Mouse (Mus musculus) kidney, postnatal 14 days (tissue): Measurements from ENCODE around the gene Osgin1.

Source experiments
- DNase-seq: peaks from one replicate; pipeline ENCODE4 v3.0.0; 2022; ENCODE audit warnings: mixed read lengths

Gene Osgin1

GRCm38 (mm10) chr8:119446211-119446989 is 12.5 kb downstream of the Osgin1 start, which contains the start of gene Necab2:
Gene Necab2, plus strand, starts transcription at chr8:119446719.
- DNase-seq: peak; percentile 88

DNA sequence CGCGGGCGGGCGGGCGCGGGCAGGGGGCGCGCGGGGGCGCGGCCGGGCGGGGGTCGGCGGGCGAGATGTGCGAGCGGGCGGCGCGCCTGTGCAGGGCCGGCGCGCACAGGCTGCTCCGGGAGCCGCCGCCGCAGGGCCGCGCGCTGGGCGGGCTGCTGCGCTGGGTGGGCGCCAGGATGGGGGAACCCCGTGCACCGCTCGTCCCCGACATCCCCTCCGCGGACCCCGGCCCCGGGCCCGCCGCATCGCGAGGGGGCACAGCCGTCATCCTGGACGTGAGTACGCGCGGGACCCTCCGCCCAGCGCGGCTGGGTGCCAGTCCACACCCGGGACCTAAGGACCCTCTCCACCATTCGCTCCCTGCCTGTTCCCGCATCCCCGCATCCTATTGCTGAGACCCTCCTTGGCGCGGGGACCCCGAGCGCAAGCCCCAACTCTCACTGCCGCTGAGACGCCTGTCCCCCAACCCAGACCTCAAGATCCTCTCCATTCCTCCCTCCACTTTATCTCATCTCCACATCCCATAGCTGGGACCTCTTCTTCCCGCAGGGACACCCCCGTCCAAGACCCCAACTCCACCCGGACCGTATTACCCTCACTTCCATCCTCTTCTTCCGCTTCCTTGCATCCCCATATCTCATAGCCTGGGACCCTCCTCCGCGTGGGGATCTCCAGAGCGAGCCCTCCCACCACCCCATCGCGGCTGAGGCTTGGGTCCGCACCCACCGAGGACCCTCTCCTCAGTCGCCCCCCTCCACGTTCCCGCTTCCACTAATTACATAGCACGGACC is 13.3 kb downstream of the Osgin1 start:
- no peak for DNase-seq

DNA sequence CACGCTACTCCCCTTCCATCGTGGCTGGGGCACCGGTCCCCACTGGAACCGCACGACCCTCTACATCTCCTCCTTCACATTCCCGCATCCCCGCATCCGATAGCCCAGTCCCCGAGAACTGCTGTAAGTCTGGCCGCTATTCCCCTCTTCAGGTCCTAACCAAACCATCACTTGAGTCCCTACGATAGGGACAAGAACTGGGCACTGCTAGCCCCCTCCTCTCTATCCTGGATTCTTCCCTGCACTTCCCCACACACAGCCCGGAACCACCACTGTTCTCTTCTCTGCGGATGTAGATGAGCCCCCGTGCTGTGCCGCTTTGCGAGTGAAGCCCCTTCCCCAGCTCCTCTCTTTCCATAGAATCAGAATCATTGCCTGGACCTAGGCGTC is 13.9 kb downstream of the Osgin1 start:
- no peak for DNase-seq

DNA sequence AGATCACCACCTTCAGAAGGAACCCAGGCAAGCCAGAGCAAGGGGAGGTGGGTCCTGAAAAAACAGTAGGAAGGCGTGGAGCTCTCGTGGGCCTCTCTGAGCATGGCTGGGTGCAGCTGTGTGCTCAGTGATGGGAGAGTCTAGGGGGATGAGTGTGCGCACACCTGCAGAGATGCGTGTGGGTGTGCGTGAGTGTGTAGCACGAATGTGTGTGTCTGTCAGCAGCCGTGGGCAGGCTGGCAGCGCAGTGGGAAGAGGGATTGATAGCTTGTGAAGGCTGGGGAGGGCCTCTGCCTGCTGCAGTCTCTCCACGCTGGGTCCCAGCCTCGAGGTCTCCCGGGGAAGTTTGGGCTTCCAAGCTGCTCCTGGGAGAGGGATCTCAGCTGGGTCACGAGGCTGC is 15.7 kb downstream of the Osgin1 start:
- no peak for DNase-seq

GRCm38 (mm10) chr8:119451131-119451530 is 17.2 kb downstream of the Osgin1 start:
- DNase-seq: no peak

DNA sequence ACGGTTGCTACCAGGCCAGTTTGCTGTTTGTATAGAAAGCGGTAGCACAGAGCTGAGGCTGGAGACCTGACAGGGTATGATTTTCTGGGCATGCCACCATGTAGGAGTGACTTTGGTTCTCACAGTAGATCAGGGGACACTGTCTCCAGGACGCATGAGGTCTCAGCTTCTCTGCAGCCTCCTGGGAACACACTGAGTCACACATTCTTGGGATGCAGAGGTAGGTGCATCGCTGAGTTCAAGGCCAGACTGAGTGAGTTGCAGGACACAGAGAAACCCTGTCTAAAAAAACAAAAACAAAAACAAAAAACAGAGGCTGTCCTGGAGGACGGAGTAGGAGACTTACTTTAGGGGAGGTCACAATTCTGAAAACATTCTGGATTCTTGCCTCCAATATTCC is 19.0 kb downstream of the Osgin1 start:
- no peak for DNase-seq

- DNase-seq: no peak
These were observed 22.1 kb downstream of the Osgin1 start for GRCm38 (mm10) chr8:119456045-119456444.

DNA sequence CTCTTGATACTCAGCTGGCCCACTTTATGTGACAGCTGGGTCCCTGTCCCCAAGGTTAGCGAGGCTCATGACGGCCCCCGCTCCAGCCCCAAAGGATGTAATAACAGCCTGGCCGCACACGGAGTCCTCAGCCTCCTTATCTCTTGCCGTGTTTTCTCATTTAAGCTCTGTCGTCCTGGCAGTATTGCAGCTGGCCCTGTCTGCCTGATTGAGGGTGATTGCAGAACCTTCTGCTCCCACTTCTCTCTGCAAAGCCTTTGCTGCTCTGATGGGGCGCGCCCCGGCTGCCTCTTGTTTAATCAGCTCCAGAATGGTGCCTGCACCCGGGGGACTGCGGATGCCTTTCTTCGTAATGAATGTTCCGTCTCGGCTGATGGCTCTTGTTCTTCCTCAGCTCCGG is 25.8 kb downstream of the Osgin1 start:
- DNase-seq: no peak

DNA sequence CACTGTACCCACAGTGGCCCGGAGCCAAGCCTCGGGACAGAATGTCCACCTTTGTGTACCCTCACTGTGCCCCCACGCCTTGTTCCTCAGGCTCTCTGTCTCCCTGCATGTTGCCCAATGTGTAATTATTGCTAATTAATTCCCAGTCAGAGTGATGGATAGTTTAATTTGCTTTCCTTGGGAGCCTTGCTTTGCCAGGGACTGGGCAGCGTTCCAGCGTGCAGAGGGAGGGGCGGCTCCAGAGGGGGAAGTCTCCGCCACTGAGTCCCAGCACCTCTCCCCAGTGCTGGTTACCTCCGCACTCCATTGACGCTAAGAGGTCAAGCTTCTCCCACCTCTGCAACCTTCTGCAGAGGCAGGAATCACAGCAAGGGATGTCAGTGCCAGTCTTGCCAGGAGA is 27.4 kb downstream of the Osgin1 start:
- DNase-seq: no peak

DNA sequence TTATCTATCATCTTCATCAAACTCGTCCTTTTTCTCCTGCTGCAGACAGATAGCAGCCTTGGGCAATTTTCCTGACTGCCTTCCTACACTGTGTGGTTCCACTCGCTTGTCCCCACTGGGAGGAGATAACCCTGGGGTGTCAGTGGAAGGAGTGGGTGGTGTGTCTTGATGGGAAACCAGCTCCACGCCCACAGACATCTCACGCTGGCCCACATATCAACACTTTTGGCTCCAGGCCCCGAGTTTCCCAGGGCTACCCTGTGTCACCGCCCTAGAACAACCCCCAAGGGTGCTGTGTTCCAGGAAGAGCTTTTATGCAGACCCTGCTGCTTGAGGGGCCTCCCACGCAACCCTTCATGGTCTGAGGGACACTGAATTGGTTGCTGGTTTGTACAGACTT is 29.8 kb downstream of the Osgin1 start:
- peak; percentile 17 for DNase-seq

DNA sequence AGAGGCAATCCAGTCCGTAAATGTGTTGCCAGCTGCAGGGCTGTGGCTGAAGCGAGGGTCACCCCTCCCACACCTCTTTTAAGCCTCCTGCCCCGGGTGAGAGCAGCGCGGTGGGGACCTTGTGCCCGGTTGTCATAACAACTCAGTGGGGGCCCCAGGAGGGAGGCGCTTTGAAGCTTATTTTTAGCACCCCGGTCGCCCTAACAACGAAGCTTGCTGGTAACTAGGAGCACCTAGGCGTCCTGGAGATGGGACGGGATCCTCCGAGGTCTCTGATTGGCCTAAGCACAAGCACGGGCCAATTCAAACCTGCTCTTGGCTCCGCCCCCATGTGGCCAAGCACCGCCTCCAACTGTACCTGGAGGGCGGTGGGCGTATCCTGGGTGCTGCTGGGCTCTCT is 32.2 kb downstream of the Osgin1 start:
- peak; percentile 36 for DNase-seq

DNA sequence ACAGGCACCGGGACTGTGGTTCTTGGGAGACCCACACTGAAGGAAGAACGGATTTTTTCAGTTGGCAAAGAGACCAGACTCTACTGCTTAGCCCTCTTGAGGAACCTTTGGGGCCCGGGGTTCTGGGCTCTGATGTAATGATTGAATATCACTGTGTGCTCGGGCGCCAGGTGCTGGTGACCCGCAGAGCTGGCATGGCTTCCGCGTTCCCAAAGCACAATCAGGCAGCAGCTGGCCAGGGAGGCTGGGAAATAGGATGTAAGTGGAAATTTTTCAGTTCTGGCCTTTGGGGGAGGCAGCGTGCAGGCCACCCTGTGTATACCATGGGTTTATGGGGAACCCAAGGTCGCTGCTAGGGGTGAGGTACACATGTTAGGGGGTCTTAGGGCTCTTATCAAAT is 32.9 kb downstream of the Osgin1 start:
- DNase-seq: no peak

GRCm38 (mm10) chr8:119468091-119468490 is 34.2 kb downstream of the Osgin1 start:
- no peak for DNase-seq

DNA sequence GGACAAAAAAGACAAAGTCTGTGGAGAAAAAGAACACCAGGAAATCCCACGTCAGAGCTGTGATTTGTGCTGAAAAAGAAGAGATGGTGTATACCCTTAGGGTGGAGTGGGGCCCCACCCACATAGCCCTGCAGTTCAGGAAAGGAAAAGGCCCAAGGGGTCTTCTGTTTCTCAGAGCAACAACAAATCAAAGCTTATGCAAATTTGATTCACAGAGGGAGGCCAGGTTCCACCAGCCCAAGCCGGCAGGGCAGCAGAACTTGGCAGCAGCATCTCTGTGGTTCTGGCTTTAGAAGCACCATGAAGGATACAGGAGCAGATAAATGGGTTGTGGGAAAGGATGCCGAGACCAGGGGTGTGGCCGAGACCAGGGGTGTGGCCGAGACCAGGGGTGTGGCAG is 44.8 kb downstream of the Osgin1 start:
- no peak for DNase-seq

DNA sequence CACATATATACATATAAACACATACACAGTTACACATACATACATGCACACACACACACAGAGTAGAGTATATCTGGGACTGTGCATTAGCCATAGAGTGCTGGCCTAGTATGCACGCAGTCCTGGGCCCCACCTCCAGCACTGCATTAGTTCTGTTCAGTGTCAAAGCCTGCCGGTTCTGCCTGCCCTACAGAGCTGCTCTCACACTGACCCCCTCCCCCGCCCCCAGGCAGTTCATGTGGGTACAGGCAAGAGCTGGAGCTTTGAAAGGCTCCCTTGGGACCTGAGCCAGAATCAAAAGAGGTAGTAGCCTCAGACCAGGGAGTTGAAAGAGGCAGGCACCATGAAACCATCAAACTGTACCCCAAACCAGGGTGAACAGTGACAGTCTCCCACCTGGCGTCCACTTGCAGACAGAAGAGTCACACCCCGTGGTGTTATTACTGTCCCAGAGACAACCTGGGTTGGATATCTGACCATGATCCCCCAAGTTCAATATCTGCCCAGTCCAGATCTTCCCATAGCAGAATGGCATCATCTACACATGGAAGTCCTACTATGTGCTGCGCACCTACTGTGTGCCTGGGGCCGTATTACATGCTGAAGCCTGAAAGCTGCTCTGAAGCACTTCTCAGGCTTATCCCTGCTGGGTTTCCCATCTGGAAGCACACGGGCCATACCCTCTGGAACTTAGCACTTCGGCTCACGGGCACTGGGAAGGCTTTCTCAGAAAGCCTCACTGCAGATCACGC is 50.4 kb downstream of the Osgin1 start:
- no peak for DNase-seq

GRCm38 (mm10) chr8:119487093-119487492 is 53.2 kb downstream of the Osgin1 start:
- peak; percentile 25 for DNase-seq
